ENCODE assay signal across 8 mouse cellular contexts in the genomic region with DNA sequence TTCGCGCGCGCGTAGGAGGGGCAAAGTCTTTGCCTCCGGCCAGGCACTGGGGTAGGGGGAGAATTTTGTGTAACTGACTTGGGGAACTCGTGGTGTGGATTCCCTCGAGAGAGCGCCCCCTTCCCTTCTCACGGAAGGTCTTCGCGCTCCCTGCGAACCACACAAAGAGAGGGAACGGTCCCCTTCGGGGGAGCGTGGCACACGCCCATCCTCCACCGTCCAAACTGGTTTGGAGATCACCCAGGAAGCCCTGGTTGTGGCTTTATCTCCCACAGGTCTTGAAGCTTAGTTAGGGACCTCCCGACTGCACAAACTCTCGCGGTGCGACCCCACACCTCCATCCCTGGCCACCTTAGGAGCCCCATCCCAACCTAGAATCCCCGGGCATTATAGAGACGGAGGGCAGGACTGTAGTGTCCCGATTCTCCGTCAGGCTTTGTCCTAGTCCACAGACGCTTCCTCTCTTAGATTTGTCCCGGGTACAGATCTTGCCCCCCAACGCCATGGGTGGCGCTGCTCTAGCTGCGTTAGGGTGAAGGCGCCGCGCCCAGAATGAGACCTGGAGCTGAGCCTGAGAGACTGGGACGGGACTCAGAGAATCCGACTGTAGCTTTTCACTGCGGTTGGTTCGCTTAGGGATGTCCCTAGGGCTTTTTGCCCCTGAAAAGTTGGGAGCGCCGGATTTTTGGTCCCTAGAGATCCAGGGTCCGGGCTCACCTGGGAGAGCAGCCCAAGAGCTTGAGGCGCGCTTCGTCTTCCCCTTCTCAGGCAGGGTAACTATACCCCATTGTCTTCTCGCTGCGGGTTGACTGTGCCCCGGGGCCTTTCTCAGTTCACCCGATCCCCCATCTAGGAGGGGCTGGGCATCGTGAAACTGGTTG. TPM values are rescaled to one million over a fixed set of nuclear protein-coding genes. Genes with fewer than 3 reads are reported as not detected.
DNase-seq lines count a peak whose midpoint lies in the region; ATAC-seq and TF ChIP-seq lines count a peak whose summit lies in the region.

No protein-coding gene starts in this region.

- H3K4me3 ChIP-seq in forebrain, embryonic 16.5 days (replicated peaks; ENCODE audit: low read length) = peak overlapping the region; percentile 89
- H3K4me3 ChIP-seq in intestine, embryonic 14.5 days (ENCODE audit: low read depth, low read length) = peak overlapping the region; percentile 57
- peak overlapping the region; percentile 90 for H3K4me3 ChIP-seq in liver, postnatal 0 days (ENCODE audit: low read depth, low read length)
- H3K4me3 ChIP-seq in neural tube, embryonic 14.5 days (ENCODE audit: low read depth, low read length) = peak overlapping the region; percentile 71

- H3K4me2 ChIP-seq in forebrain, embryonic 16.5 days (ENCODE audit: low read length) = peak overlapping the region; percentile 79
- H3K4me2 ChIP-seq in intestine, embryonic 14.5 days (ENCODE audit: low read length) = peak overlapping the region; percentile 75
- peak overlapping the region; percentile 96 for H3K4me2 ChIP-seq in liver, postnatal 0 days (ENCODE audit: low read depth, low read length)
- H3K4me2 ChIP-seq in neural tube, embryonic 14.5 days (ENCODE audit: low read depth, low read length) = peak overlapping the region; percentile 84

- under 1% methylated on average over 47 of the region's 49 CpGs for WGBS in forebrain, embryonic 16.5 days
- under 1% methylated on average over 48 of the region's 49 CpGs for WGBS in intestine, embryonic 14.5 days
- under 1% methylated on average over 45 of the region's 49 CpGs for WGBS in liver, postnatal 0 days (ENCODE audit: insufficient replicate concordance)
- WGBS in neural tube, embryonic 14.5 days = under 1% methylated on average over 46 of the region's 49 CpGs

- H3K27ac ChIP-seq in forebrain, embryonic 16.5 days (ENCODE audit: low read length) = peak overlapping the region; percentile 99
- H3K27ac ChIP-seq in intestine, embryonic 14.5 days (ENCODE audit: low read depth) = peak overlapping the region; percentile 95
- peak overlapping the region; percentile 98 for H3K27ac ChIP-seq in liver, postnatal 0 days (ENCODE audit: low read depth)
- H3K27ac ChIP-seq in neural tube, embryonic 14.5 days (ENCODE audit: low read depth, low read length) = peak overlapping the region; percentile 99

- H3K36me3 ChIP-seq in forebrain, embryonic 16.5 days (ENCODE audit: control insufficient read depth, insufficient read depth) = peaks cover 17% of the 10 kb centered on the region
- H3K36me3 ChIP-seq in intestine, embryonic 14.5 days (ENCODE audit: control insufficient read depth, insufficient read depth, low read length) = peaks cover 24% of the 10 kb centered on the region
- peaks cover 24% of the 10 kb centered on the region for H3K36me3 ChIP-seq in liver, postnatal 0 days (replicated peaks; ENCODE audit: insufficient read depth, low read length)
- H3K36me3 ChIP-seq in neural tube, embryonic 14.5 days (ENCODE audit: control insufficient read depth, insufficient read depth, low read length) = peaks cover 17% of the 10 kb centered on the region; the same call in 1 of the 2 replicates

- TF ChIP-seq EP300 in liver, postnatal 0 days (IDR thresholded peaks at IDR 0.05; ENCODE audit: low read depth) = no peak

- peak; percentile 30 for DNase-seq in CD4-positive, CD25-positive, alpha-beta regulatory T cell, adult 2 months (ENCODE audit: low read depth, low spot score)
- peak; percentile 62 for DNase-seq in adrenal gland, postnatal 14 days
- peak; percentile 86 for DNase-seq in intestine, embryonic 14.5 days (ENCODE audit: low spot score)
- DNase-seq in liver, postnatal 0 days = peak; percentile 73
- DNase-seq in urinary bladder, adult 2 months (ENCODE audit: low spot score) = peak; percentile 51

- TF ChIP-seq CTCF in liver, postnatal 0 days (IDR thresholded peaks at IDR 0.05; ENCODE audit: low read depth) = peak; percentile 58

- no peaks in the 10 kb centered on the region for H3K9me3 ChIP-seq in forebrain, embryonic 16.5 days (ENCODE audit: control insufficient read depth, low read length)
- no peaks in the 10 kb centered on the region for H3K9me3 ChIP-seq in intestine, embryonic 14.5 days (ENCODE audit: control insufficient read depth, low read length)
- no peaks in the 10 kb centered on the region for H3K9me3 ChIP-seq in liver, postnatal 0 days (ENCODE audit: low read length)
- H3K9me3 ChIP-seq in neural tube, embryonic 14.5 days (ENCODE audit: control insufficient read depth, low read length) = no peaks in the 10 kb centered on the region

- no peaks in the 10 kb centered on the region for H3K27me3 ChIP-seq in forebrain, embryonic 16.5 days (replicated peaks; ENCODE audit: control insufficient read depth, insufficient read depth, low read length)
- no peaks in the 10 kb centered on the region for H3K27me3 ChIP-seq in intestine, embryonic 14.5 days (replicated peaks; ENCODE audit: control insufficient read depth, insufficient read depth, low read length)
- no peaks in the 10 kb centered on the region for H3K27me3 ChIP-seq in liver, postnatal 0 days (ENCODE audit: insufficient read depth, low read length)
- no peaks in the 10 kb centered on the region for H3K27me3 ChIP-seq in neural tube, embryonic 14.5 days (ENCODE audit: control insufficient read depth, insufficient read depth, low read length)

- ATAC-seq in CD4-positive, CD25-positive, alpha-beta regulatory T cell, adult 4 months = no peak
- peak; percentile 63 for ATAC-seq in forebrain, embryonic 16.5 days
- peak; percentile 25 for ATAC-seq in intestine, embryonic 14.5 days (replicated peaks; ENCODE audit: low FRiP score, low TSS enrichment, low read depth)
- peak; percentile 31 for ATAC-seq in liver, postnatal 0 days
- peak; percentile 50 for ATAC-seq in neural tube, embryonic 14.5 days (ENCODE audit: low read depth)

- peak overlapping the region; percentile 99 for H3K9ac ChIP-seq in forebrain, embryonic 16.5 days (replicated peaks; ENCODE audit: low read depth, low read length)
- H3K9ac ChIP-seq in intestine, embryonic 14.5 days (ENCODE audit: low read length) = peak overlapping the region; percentile 87
- peak overlapping the region; percentile 81 for H3K9ac ChIP-seq in liver, postnatal 0 days (replicated peaks)
- peak overlapping the region; percentile 98 for H3K9ac ChIP-seq in neural tube, embryonic 14.5 days (replicated peaks; ENCODE audit: low read depth, low read length)

- H3K4me1 ChIP-seq in forebrain, embryonic 16.5 days (replicated peaks; ENCODE audit: control insufficient read depth, insufficient read depth, low read length) = peaks cover 12% of the 10 kb centered on the region
- H3K4me1 ChIP-seq in intestine, embryonic 14.5 days (replicated peaks; ENCODE audit: control insufficient read depth, insufficient read depth, low read length) = 0 out of 2 replicates have a peak, but pooled peaks cover 6% of the 10 kb centered on the region
- H3K4me1 ChIP-seq in liver, postnatal 0 days (ENCODE audit: insufficient read depth) = peaks cover 24% of the 10 kb centered on the region
- peaks cover 9% of the 10 kb centered on the region; the same call in 1 of the 2 replicates for H3K4me1 ChIP-seq in neural tube, embryonic 14.5 days (ENCODE audit: control insufficient read depth, insufficient read depth, low read length)

RNA-seq across cellular contexts. Expression of a gene that starts 1.5 kb away (rescaled TPM):
- polyA plus RNA-seq in CD4-positive, CD25-positive, alpha-beta regulatory T cell, adult 4 months (2017; shearing (Covaris generic)) = 1 to 10 TPM in 1 of 2 experiments, under 1 TPM in 1; 0.58 to 2.8 TPM
- 67.5 and 81.0 TPM in 2 replicates for total RNA-seq in adrenal gland, postnatal 14 days (2021)
- 918 and 1,051 TPM in 2 replicates for polyA plus RNA-seq in forebrain, embryonic 16.5 days (2015; fragmentation: Nextera tagmentation; extraction: Ambion mirVana)
- polyA plus RNA-seq in intestine, embryonic 14.5 days (2014; fragmentation: Nextera tagmentation; extraction: Ambion mirVana) = 254 and 287 TPM in 2 replicates
- 449 and 461 TPM in 2 replicates for polyA plus RNA-seq in liver, postnatal 0 days (2015; fragmentation: Nextera tagmentation; extraction: Ambion mirVana)
- 1,170 and 1,195 TPM in 2 replicates for polyA plus RNA-seq in neural tube, embryonic 14.5 days (2014; fragmentation: Nextera tagmentation; extraction: Ambion mirVana)
- 112 and 114 TPM in 2 replicates for polyA plus RNA-seq in urinary bladder, adult 2 months (2012; rRNA removed)

RNA-seq across cellular contexts. Expression of a gene that starts 38.8 kb away (rescaled TPM):
- 10 to 100 TPM; 31.3 to 35.7 TPM for polyA plus RNA-seq in CD4-positive, CD25-positive, alpha-beta regulatory T cell, adult 4 months (2017; shearing (Covaris generic))
- 94.0 and 99.4 TPM in 2 replicates for total RNA-seq in adrenal gland, postnatal 14 days (2021)
- 74.2 and 75.8 TPM in 2 replicates for polyA plus RNA-seq in forebrain, embryonic 16.5 days (2015; fragmentation: Nextera tagmentation; extraction: Ambion mirVana)
- polyA plus RNA-seq in intestine, embryonic 14.5 days (2014; fragmentation: Nextera tagmentation; extraction: Ambion mirVana) = 61.4 and 65.9 TPM in 2 replicates
- 31.2 and 32.5 TPM in 2 replicates for polyA plus RNA-seq in liver, postnatal 0 days (2015; fragmentation: Nextera tagmentation; extraction: Ambion mirVana)
- polyA plus RNA-seq in neural tube, embryonic 14.5 days (2014; fragmentation: Nextera tagmentation; extraction: Ambion mirVana) = 71.8 and 76.5 TPM in 2 replicates
- polyA plus RNA-seq in urinary bladder, adult 2 months (2012; rRNA removed) = 21.4 and 27.3 TPM in 2 replicates

RNA-seq across cellular contexts. Expression of a gene that starts 55.7 kb away (rescaled TPM):
- 10 to 100 TPM; 28.0 to 34.3 TPM for polyA plus RNA-seq in CD4-positive, CD25-positive, alpha-beta regulatory T cell, adult 4 months (2017; shearing (Covaris generic))
- 19.7 and 21.9 TPM in 2 replicates for total RNA-seq in adrenal gland, postnatal 14 days (2021)
- 23.0 TPM in 2 replicates for polyA plus RNA-seq in forebrain, embryonic 16.5 days (2015; fragmentation: Nextera tagmentation; extraction: Ambion mirVana)
- polyA plus RNA-seq in intestine, embryonic 14.5 days (2014; fragmentation: Nextera tagmentation; extraction: Ambion mirVana) = 7.8 and 19.0 TPM in 2 replicates
- 7.8 and 8.7 TPM in 2 replicates for polyA plus RNA-seq in liver, postnatal 0 days (2015; fragmentation: Nextera tagmentation; extraction: Ambion mirVana)
- polyA plus RNA-seq in neural tube, embryonic 14.5 days (2014; fragmentation: Nextera tagmentation; extraction: Ambion mirVana) = 17.9 and 26.8 TPM in 2 replicates
- 13.1 and 16.7 TPM in 2 replicates for polyA plus RNA-seq in urinary bladder, adult 2 months (2012; rRNA removed)

Comparison
In these comparisons a context has a peak if more than half of its experiments do, and no peak if none do; other contexts are left out.
1. DNase-seq: peak in every context shown above with its lines; median percentile 86 in intestine, embryonic 14.5 days; 73 in liver, postnatal 0 days; 62 in adrenal gland, postnatal 14 days; 51 in urinary bladder, adult 2 months; 30 in CD4-positive, CD25-positive, alpha-beta regulatory T cell, adult 2 months.
2. RNA of a gene that starts 1.5 kb away (polyA plus RNA-seq): 1,170 to 1,195 TPM in neural tube, embryonic 14.5 days, 918 to 1,051 TPM in forebrain, embryonic 16.5 days, 449 to 461 TPM in liver, postnatal 0 days, 254 to 287 TPM in intestine, embryonic 14.5 days and 112 to 114 TPM in urinary bladder, adult 2 months; 0.58 to 2.8 TPM in CD4-positive, CD25-positive, alpha-beta regulatory T cell, adult 4 months; every median in the first group is over 10 times any median in the second.
3. Peak in every context shown above with its lines, with median percentiles within 50 percentile points of each other: H3K27ac ChIP-seq, H3K4me2 ChIP-seq, H3K4me3 ChIP-seq and H3K9ac ChIP-seq.